Mouse (Mus musculus) testis, adult 2 months (tissue): ENCODE data around the gene Slc24a5.

Experiments
- CTCF ChIP-seq: fragments of 200-500 bp; IDR thresholded peaks from 2 replicates; pipeline ENCODE4 v1.5.1; 2012; ENCODE audit warnings: low read depth, mild to moderate bottlenecking, inconsistent platforms, low read length, moderate library complexity; ENCODE audit not compliant: control insufficient read depth, insufficient read depth, insufficient replicate concordance
- POLR2A ChIP-seq: fragments of 200-500 bp; IDR thresholded peaks from 2 replicates; pipeline ENCODE4 v1.6.1; 2012; ENCODE audit warnings: low read depth, mild to moderate bottlenecking, inconsistent platforms, low read length, moderate library complexity; ENCODE audit not compliant: control insufficient read depth

GRCm38 (mm10) chr2:125031111-125031510 is 36.8 kb upstream of the Slc24a5 start:
- TF ChIP-seq POLR2A = no peak
- TF ChIP-seq CTCF = no peak
